Mouse (Mus musculus) heart, embryonic 12.5 days (tissue): ENCODE measurements at regions not wholly inside any gene's neighbourhood (a gene's known extent, or its start where the extent isn't known, plus 50 kb on each side); places are given as distances from the start of the nearest gene placed in this dataset.

Source experiments
- ATAC-seq: fragments of 200-750 bp; cut with Nextera tagmentation; 2 replicates; pipeline ENCODE4 v1.8.0; 2017; ENCODE audit warnings: moderate TSS enrichment, moderate library complexity; ENCODE audit not compliant: insufficient number of reproducible peaks, low FRiP score
- H3K27ac ChIP-seq: fragments of 300-500 bp; sonication (generic); 2 replicates; pipeline ENCODE4 v1.5.1; 2016; ENCODE audit warnings: mild to moderate bottlenecking, moderate library complexity; ENCODE audit not compliant: poor library complexity, severe bottlenecking
- H3K27me3 ChIP-seq: fragments of 300-500 bp; sonication (generic); replicated peaks from 2 replicates; pipeline ENCODE4 v1.6.1; 2016; ENCODE audit warnings: mild to moderate bottlenecking, moderate library complexity
- H3K36me3 ChIP-seq: fragments of 300-500 bp; sonication (generic); 2 replicates; pipeline ENCODE4 v1.6.1; 2016; ENCODE audit warnings: mild to moderate bottlenecking, moderate library complexity
- H3K4me1 ChIP-seq: fragments of 300-500 bp; sonication (generic); replicated peaks from 2 replicates; pipeline ENCODE4 v1.6.1; 2016; ENCODE audit warnings: mild to moderate bottlenecking
- H3K4me2 ChIP-seq: fragments of 300-500 bp; sonication (generic); 2 replicates; pipeline ENCODE4 v1.6.1; 2016; ENCODE audit warnings: mild to moderate bottlenecking, moderate library complexity
- H3K4me3 ChIP-seq: fragments of 300-500 bp; sonication (generic); 2 replicates; pipeline ENCODE4 v1.5.1; 2016; ENCODE audit warnings: mild to moderate bottlenecking
- H3K9ac ChIP-seq: fragments of 300-500 bp; sonication (generic); 2 replicates; pipeline ENCODE4 v1.6.1; 2016; ENCODE audit warnings: mild to moderate bottlenecking, moderate library complexity
- H3K9me3 ChIP-seq: fragments of 300-500 bp; sonication (generic); replicated peaks from 2 replicates; pipeline ENCODE4 v1.6.1; 2016; ENCODE audit warnings: mild to moderate bottlenecking, moderate library complexity
- WGBS: fragments of 180-500 bp; shearing (Covaris S2); methylation state at CpG from one replicate; pipeline ENCODE4 v1.1.7; 2016; 5-methylcytosine and 5-hydroxymethylcytosine counted together

- no peaks in the 10 kb centered on the region for H3K36me3 ChIP-seq
- H3K9ac ChIP-seq, result no peak overlapping the region
- H3K9me3 ChIP-seq, result no peaks in the 10 kb centered on the region
- no peak overlapping the region for H3K27ac ChIP-seq
- H3K27me3 ChIP-seq, result no peaks in the 10 kb centered on the region; the same call in 1 of the 2 replicates
- H3K4me2 ChIP-seq, result no peak overlapping the region
- ATAC-seq, result no peak
- WGBS, result 63% methylated on average over 7 of the region's 7 CpGs
- H3K4me1 ChIP-seq, result peaks cover 5% of the 10 kb centered on the region; the same call in 1 of the 2 replicates
- no peak overlapping the region for H3K4me3 ChIP-seq
Measured at GRCm38 (mm10) chr14:53876581-53876980, 377.3 kb downstream of the Dad1 start.

DNA sequence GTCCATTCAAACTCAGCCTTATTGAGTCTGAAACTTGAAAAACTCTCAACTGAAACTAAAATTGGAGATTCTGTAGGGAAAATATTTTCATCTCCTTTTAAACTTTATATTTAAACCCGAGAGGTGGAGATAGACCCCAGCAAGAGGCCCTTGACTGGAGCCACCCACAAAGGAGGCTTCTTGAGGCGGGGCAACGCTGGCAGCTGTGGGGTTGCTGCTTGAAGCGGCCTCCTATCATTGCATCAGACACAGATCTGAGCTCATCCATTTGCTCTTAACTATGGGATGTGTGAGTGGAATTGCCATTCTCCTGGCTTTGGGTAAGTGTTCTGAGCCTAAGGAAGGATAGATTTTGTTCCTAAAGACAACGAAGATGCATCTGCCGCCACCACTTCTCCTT lies 378.2 kb downstream of the Dad1 start:
- ATAC-seq, result no peak

GRCm38 (mm10) chr14:53847049-53847448 lies 406.9 kb downstream of the Dad1 start:
- Histone ChIP-seq H3K4me2 (peak overlapping the region; percentile 36), H3K27me3 (no peaks in the 10 kb centered on the region), H3K36me3 (no peaks in the 10 kb centered on the region), H3K4me3 (no peak overlapping the region), H3K4me1 (no peaks in the 10 kb centered on the region), H3K27ac (no peak overlapping the region), H3K9me3 (no peaks in the 10 kb centered on the region), H3K9ac (no peak overlapping the region)
- ATAC-seq, result no peak; the same call in 1 of the 2 replicates
- 50% methylated on average over 7 of the region's 7 CpGs for WGBS

More for the DNA sequence above, 378.2 kb downstream of the Dad1 start:
- Histone ChIP-seq H3K27me3 (no peaks in the 10 kb centered on the region; the same call in 1 of the 2 replicates), H3K4me1 (peaks cover 9% of the 10 kb centered on the region; the same call in 1 of the 2 replicates), H3K9me3 (no peaks in the 10 kb centered on the region), H3K27ac (no peak overlapping the region), H3K4me2 (no peak overlapping the region), H3K9ac (no peak overlapping the region), H3K36me3 (no peaks in the 10 kb centered on the region), H3K4me3 (no peak overlapping the region)
- 55% methylated on average over 6 of the region's 6 CpGs for WGBS

- Histone ChIP-seq H3K4me2 (no peak overlapping the region), H3K27me3 (no peaks in the 10 kb centered on the region), H3K27ac (no peak overlapping the region), H3K9ac (no peak overlapping the region), H3K36me3 (no peaks in the 10 kb centered on the region), H3K4me3 (no peak overlapping the region), H3K4me1 (no peaks in the 10 kb centered on the region), H3K9me3 (no peaks in the 10 kb centered on the region)
- ATAC-seq, result no peak
- WGBS, result 87% methylated on average over 9 of the region's 9 CpGs
Measured at GRCm38 (mm10) chr14:53845646-53846045, 408.3 kb downstream of the Dad1 start.

GRCm38 (mm10) chr14:53832553-53832952 lies 421.4 kb downstream of the Dad1 start:
- Histone ChIP-seq H3K27me3 (no peaks in the 10 kb centered on the region), H3K9ac (no peak overlapping the region), H3K9me3 (no peaks in the 10 kb centered on the region), H3K4me3 (no peak overlapping the region), H3K4me1 (no peaks in the 10 kb centered on the region), H3K4me2 (no peak overlapping the region), H3K36me3 (no peaks in the 10 kb centered on the region), H3K27ac (no peak overlapping the region)
- ATAC-seq, result no peak
- WGBS, result 80% methylated on average over 3 of the region's 3 CpGs

GRCm38 (mm10) chr14:53831651-53832050 lies 422.3 kb downstream of the Dad1 start:
- Histone ChIP-seq H3K9ac (no peak overlapping the region), H3K9me3 (no peaks in the 10 kb centered on the region), H3K27me3 (no peaks in the 10 kb centered on the region), H3K36me3 (no peaks in the 10 kb centered on the region), H3K4me3 (no peak overlapping the region), H3K4me2 (no peak overlapping the region), H3K4me1 (no peaks in the 10 kb centered on the region), H3K27ac (no peak overlapping the region)
- no peak for ATAC-seq
- 82% methylated on average over 6 of the region's 6 CpGs for WGBS

GRCm38 (mm10) chr14:53830717-53831116 lies 423.2 kb downstream of the Dad1 start:
- H3K9ac ChIP-seq, result no peak overlapping the region
- no peaks in the 10 kb centered on the region for H3K36me3 ChIP-seq
- no peak overlapping the region for H3K27ac ChIP-seq
- H3K9me3 ChIP-seq, result no peaks in the 10 kb centered on the region
- H3K4me3 ChIP-seq, result no peak overlapping the region
- no peak for ATAC-seq
- 32% methylated on average over 1 of the region's 1 CpGs for WGBS
- H3K4me2 ChIP-seq, result no peak overlapping the region
- no peaks in the 10 kb centered on the region for H3K27me3 ChIP-seq
- H3K4me1 ChIP-seq, result no peaks in the 10 kb centered on the region

GRCm38 (mm10) chr14:53826782-53827181 lies 427.1 kb downstream of the Dad1 start:
- ATAC-seq, result no peak
- Histone ChIP-seq H3K36me3 (no peaks in the 10 kb centered on the region), H3K4me1 (no peaks in the 10 kb centered on the region), H3K4me2 (no peak overlapping the region), H3K27me3 (no peaks in the 10 kb centered on the region), H3K9me3 (no peaks in the 10 kb centered on the region), H3K4me3 (no peak overlapping the region), H3K9ac (no peak overlapping the region), H3K27ac (no peak overlapping the region)
- 84% methylated on average over 4 of the region's 4 CpGs for WGBS

- no peaks in the 10 kb centered on the region for H3K36me3 ChIP-seq
- H3K9me3 ChIP-seq, result peaks cover 6% of the 10 kb centered on the region
- H3K27me3 ChIP-seq, result no peaks in the 10 kb centered on the region
- no peak overlapping the region for H3K27ac ChIP-seq
- WGBS, result 7% methylated on average over 3 of the region's 3 CpGs
- H3K4me2 ChIP-seq, result no peak overlapping the region
- no peak for ATAC-seq
- H3K4me3 ChIP-seq, result no peak overlapping the region
- no peaks in the 10 kb centered on the region for H3K4me1 ChIP-seq
- no peak overlapping the region for H3K9ac ChIP-seq
Measured at GRCm38 (mm10) chr14:53806231-53806630, 447.7 kb downstream of the Dad1 start.

GRCm38 (mm10) chr14:53803698-53804620 lies 449.9 kb downstream of the Dad1 start:
- H3K27me3 ChIP-seq, result no peaks in the 10 kb centered on the region
- no peaks in the 10 kb centered on the region for H3K4me1 ChIP-seq
- H3K36me3 ChIP-seq, result no peaks in the 10 kb centered on the region
- no peak overlapping the region for H3K9ac ChIP-seq
- H3K4me3 ChIP-seq, result no peak overlapping the region
- peak overlapping the region; percentile 51 for H3K4me2 ChIP-seq
- 23% methylated on average over 17 of the region's 17 CpGs for WGBS
- peak; percentile 55 for ATAC-seq
- no peaks in the 10 kb centered on the region for H3K9me3 ChIP-seq
- no peak overlapping the region for H3K27ac ChIP-seq

DNA sequence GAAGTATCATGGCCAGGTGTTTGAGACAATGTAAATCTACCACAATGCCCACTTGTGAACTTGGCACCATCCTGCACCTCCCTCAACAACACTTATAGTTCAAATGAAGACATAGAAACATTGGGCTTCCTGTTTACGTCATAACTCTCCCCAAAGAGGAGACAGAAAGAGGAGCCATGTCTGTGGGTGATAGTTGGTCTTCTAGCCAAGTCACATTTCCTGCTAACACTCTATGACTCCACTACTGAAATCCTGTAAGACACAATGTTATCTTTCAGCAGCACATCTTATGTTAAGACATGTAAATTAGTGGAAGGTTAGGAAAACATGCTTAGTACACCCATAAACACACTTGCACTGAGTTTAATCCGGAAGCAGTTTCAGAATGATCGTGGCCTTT lies 451.4 kb downstream of the Dad1 start:
- Histone ChIP-seq H3K4me2 (no peak overlapping the region), H3K4me3 (no peak overlapping the region), H3K36me3 (no peaks in the 10 kb centered on the region), H3K27me3 (no peaks in the 10 kb centered on the region), H3K4me1 (no peaks in the 10 kb centered on the region), H3K9me3 (no peaks in the 10 kb centered on the region), H3K27ac (no peak overlapping the region), H3K9ac (no peak overlapping the region)
- 73% methylated on average over 3 of the region's 3 CpGs for WGBS
- ATAC-seq, result no peak
